Mouse (Mus musculus): ENCODE results near the gene Nckap5. TPM values are rescaled to one million over a fixed set of nuclear protein-coding genes. Genes with fewer than 3 reads are reported as not detected.

The Nckap5 gene
- polyA plus RNA-seq, 1 experiment from 2014 or later = 5.1 TPM

DNA sequence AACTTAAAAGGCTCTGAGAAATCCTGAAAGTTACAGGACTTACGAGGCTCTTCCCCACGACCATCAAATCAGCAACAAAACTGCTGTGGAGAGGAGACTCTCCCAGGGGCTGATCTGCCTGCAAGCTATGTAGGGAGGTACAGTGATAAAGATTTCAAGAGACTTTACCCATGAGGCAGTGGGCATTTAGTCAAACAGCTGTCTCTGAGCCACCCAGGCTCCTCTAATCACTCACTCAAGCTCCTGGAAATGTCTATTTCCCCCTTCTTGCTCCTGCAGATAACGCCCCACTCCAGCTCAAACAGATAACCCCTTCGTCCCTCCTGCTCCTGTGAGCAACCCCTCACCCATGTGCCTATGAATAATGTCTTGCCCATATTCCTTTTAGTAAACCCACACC is 496.4 kb downstream of the Nckap5 start:
- Histone ChIP-seq H3K36me3 (no peaks in the 10 kb centered on the region), H3K9ac (no peak overlapping the region), H3K27ac (replicated peaks) (no peak overlapping the region), H3K9me3 (no peaks in the 10 kb centered on the region), H3K4me2 (no peak overlapping the region), H3K4me3 (no peak overlapping the region), H3K4me1 (no peaks in the 10 kb centered on the region), H3K27me3 (replicated peaks) (no peaks in the 10 kb centered on the region)
- no peak for ATAC-seq (ENCODE audit: extremely low read depth, insufficient number of reproducible peaks, low FRiP score, low TSS enrichment)
- 28% methylated on average over 4 of the region's 4 CpGs for WGBS

DNA sequence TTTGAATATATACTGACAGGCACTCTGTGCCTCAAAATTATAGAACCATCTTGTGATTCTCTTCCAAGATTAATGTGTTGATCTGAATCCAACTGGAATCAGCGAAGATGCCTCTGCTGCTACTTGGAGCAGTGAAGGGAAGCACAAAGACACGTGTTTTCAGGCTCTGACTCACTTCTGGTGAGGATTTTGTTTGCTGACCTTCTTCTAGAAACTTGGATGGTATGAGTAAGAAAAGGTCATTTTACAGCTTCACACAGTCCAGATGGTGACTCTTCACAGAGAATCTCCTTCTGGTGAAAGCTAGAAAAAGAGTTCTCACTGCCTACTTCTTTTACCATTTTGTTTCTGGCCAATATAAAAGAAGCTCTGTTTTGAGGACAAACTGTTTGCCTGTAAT is 498.6 kb downstream of the Nckap5 start:
- no peaks in the 10 kb centered on the region for H3K27me3 ChIP-seq (replicated peaks)
- ATAC-seq (ENCODE audit: extremely low read depth, insufficient number of reproducible peaks, low FRiP score, low TSS enrichment) = no peak
- WGBS = 80% methylated on average over 2 of the region's 2 CpGs
- no peak overlapping the region for H3K27ac ChIP-seq (replicated peaks)
- H3K4me3 ChIP-seq = no peak overlapping the region
- no peaks in the 10 kb centered on the region for H3K4me1 ChIP-seq
- no peak overlapping the region for H3K9ac ChIP-seq
- H3K4me2 ChIP-seq = no peak overlapping the region
- no peaks in the 10 kb centered on the region for H3K9me3 ChIP-seq
- H3K36me3 ChIP-seq = no peaks in the 10 kb centered on the region

- Histone ChIP-seq H3K27ac (replicated peaks) (no peak overlapping the region), H3K9ac (no peak overlapping the region), H3K4me1 (no peaks in the 10 kb centered on the region), H3K27me3 (replicated peaks) (no peaks in the 10 kb centered on the region), H3K36me3 (no peaks in the 10 kb centered on the region), H3K4me3 (no peak overlapping the region), H3K9me3 (no peaks in the 10 kb centered on the region), H3K4me2 (no peak overlapping the region)
- whole genome bisulfite sequencing = 68% methylated on average over 1 of the region's 1 CpGs
- no peak for ATAC-seq (ENCODE audit: extremely low read depth, insufficient number of reproducible peaks, low FRiP score, low TSS enrichment)
Observed at GRCm38 (mm10) chr1:126320696-126321095, 509.9 kb downstream of the Nckap5 start.

DNA sequence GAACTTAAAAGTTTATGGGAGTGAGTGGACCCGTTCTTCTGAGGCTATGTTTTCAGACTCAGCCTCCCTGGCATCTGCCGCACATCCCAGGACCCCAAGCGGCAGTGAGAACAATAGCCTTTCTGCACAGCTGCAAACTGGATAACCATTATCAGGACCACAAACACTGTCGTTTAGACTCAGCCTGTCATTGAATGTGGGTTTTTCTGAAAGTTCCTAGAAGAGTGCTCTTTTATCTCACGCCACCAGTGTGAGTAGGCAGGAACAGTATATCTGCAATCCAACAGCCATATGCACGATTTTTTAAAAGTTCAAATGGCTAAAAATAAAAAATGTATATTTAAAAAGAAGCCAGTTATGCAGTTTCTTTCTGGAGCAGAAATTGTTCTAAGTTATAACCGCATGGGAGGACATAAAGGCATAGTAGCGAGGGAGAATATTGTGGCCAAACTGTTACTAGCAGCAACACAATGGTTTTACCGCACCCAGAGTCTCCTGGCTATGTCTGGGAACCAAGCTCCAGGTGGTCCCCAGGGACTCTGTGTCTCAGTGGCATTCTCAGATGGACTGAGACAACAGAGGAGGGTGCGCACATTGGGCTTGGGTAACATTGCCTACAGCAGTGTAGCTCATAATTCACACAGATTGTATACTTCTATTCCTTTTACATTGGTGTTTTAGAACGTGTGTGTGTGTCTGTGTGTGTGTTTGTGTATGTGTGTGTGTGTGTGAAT is 512.6 kb downstream of the Nckap5 start:
- H3K4me1 ChIP-seq = no peaks in the 10 kb centered on the region
- no peaks in the 10 kb centered on the region for H3K9me3 ChIP-seq
- H3K9ac ChIP-seq = no peak overlapping the region
- peak overlapping the region; percentile 9; the same call in 1 of the 2 replicates for H3K4me2 ChIP-seq
- H3K27me3 ChIP-seq (replicated peaks) = no peaks in the 10 kb centered on the region
- no peak overlapping the region for H3K27ac ChIP-seq (replicated peaks)
- ATAC-seq (ENCODE audit: extremely low read depth, insufficient number of reproducible peaks, low FRiP score, low TSS enrichment) = no peak
- no peaks in the 10 kb centered on the region for H3K36me3 ChIP-seq
- WGBS = 61% methylated on average over 11 of the region's 11 CpGs
- no peak overlapping the region for H3K4me3 ChIP-seq

DNA sequence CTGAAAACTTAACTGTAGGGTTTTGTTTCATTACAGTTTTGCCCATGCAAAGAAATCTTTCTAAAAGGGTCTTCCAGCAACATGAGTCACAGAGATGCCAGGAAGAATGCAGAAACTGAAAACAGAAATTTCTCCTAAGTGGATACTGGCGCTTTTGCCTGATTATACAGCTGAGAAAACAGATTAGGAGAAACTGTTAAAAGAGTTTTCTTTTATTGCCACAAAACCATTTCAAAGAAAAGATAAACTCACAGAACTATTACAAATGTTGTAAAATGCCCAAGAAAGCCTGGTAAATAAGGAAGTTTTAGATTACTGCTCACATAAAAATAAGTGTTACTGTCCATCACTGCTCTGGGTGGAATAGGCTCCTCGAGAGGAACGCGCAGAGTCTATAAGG is 513.3 kb downstream of the Nckap5 start:
- ATAC-seq (ENCODE audit: extremely low read depth, insufficient number of reproducible peaks, low FRiP score, low TSS enrichment) = no peak
- H3K36me3 ChIP-seq = no peaks in the 10 kb centered on the region
- H3K4me2 ChIP-seq = peak overlapping the region; percentile 9; the same call in 1 of the 2 replicates
- no peaks in the 10 kb centered on the region for H3K9me3 ChIP-seq
- H3K27me3 ChIP-seq (replicated peaks) = no peaks in the 10 kb centered on the region
- no peaks in the 10 kb centered on the region for H3K4me1 ChIP-seq
- 72% methylated on average over 4 of the region's 4 CpGs for WGBS
- no peak overlapping the region for H3K4me3 ChIP-seq
- H3K27ac ChIP-seq (replicated peaks) = no peak overlapping the region
- H3K9ac ChIP-seq = no peak overlapping the region

GRCm38 (mm10) chr1:126316866-126317265 is 513.7 kb downstream of the Nckap5 start:
- H3K4me1 ChIP-seq = no peaks in the 10 kb centered on the region
- no peak overlapping the region for H3K9ac ChIP-seq
- H3K4me2 ChIP-seq = no peak overlapping the region
- H3K27me3 ChIP-seq (replicated peaks) = no peaks in the 10 kb centered on the region
- no peak overlapping the region for H3K27ac ChIP-seq (replicated peaks)
- no peaks in the 10 kb centered on the region for H3K9me3 ChIP-seq
- ATAC-seq (ENCODE audit: extremely low read depth, insufficient number of reproducible peaks, low FRiP score, low TSS enrichment) = no peak
- WGBS = 55% methylated on average over 2 of the region's 2 CpGs
- no peaks in the 10 kb centered on the region for H3K36me3 ChIP-seq
- H3K4me3 ChIP-seq = no peak overlapping the region

DNA sequence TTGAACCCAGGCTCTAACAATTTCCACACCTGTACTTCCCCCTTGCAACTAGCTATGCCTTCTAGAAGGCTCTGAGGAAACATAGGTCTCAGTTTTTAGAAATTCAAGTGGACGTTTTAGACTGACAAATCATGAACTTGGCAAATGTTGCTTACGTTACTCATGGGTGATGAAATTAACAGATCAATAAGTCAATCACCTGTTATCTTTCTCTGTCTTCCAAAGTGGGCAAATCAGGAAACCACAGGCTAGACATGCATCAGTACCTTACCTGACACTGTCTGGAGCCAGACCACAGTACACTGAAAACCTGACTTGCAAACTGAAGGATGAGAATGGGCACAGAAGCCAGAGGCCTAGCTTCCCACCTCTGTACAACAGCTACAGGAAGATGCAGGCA is 529.5 kb downstream of the Nckap5 start:
- ATAC-seq (ENCODE audit: extremely low read depth, insufficient number of reproducible peaks, low FRiP score, low TSS enrichment) = no peak
- no peaks in the 10 kb centered on the region for H3K27me3 ChIP-seq (replicated peaks)
- H3K27ac ChIP-seq (replicated peaks) = no peak overlapping the region
- H3K36me3 ChIP-seq = no peaks in the 10 kb centered on the region
- H3K4me3 ChIP-seq = no peak overlapping the region
- no peak overlapping the region for H3K9ac ChIP-seq
- H3K4me1 ChIP-seq = no peaks in the 10 kb centered on the region
- H3K4me2 ChIP-seq = no peak overlapping the region
- 74% methylated on average over 2 of the region's 2 CpGs for WGBS
- no peaks in the 10 kb centered on the region for H3K9me3 ChIP-seq

DNA sequence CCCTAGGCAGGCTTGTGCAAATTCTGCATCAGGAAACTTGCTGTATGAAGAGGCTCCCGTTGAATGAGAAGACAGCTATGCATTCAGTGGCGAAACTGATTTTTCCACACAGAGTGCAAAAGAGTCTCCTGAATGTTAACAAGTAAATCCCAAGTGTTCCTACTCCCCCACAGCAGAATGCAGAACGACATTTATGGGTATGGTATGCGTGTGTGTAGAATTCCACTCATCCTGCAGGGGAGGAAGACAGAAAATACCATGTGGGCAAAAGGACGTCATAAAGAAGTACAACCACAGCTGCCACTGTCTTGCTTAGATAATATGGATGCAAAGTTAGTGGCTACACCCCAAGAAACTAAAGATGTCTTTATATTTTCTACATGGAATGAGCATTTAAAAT is 565.7 kb downstream of the Nckap5 start:
- Histone ChIP-seq H3K36me3 (no peaks in the 10 kb centered on the region), H3K27me3 (replicated peaks) (no peaks in the 10 kb centered on the region), H3K4me3 (no peak overlapping the region), H3K4me2 (no peak overlapping the region), H3K9ac (no peak overlapping the region), H3K9me3 (no peaks in the 10 kb centered on the region), H3K4me1 (peaks cover 5% of the 10 kb centered on the region), H3K27ac (replicated peaks) (no peak overlapping the region)
- no peak for ATAC-seq (ENCODE audit: extremely low read depth, insufficient number of reproducible peaks, low FRiP score, low TSS enrichment)
- WGBS = 46% methylated on average over 5 of the region's 5 CpGs

- no peak for ATAC-seq (ENCODE audit: extremely low read depth, insufficient number of reproducible peaks, low FRiP score, low TSS enrichment)
- Histone ChIP-seq H3K9me3 (no peaks in the 10 kb centered on the region), H3K36me3 (no peaks in the 10 kb centered on the region), H3K4me2 (no peak overlapping the region), H3K27me3 (replicated peaks) (no peaks in the 10 kb centered on the region), H3K4me3 (no peak overlapping the region), H3K27ac (replicated peaks) (no peak overlapping the region), H3K9ac (no peak overlapping the region), H3K4me1 (no peaks in the 10 kb centered on the region)
- 60% methylated on average over 5 of the region's 5 CpGs for WGBS
Observed at GRCm38 (mm10) chr1:126254364-126254763, 576.2 kb downstream of the Nckap5 start.

DNA sequence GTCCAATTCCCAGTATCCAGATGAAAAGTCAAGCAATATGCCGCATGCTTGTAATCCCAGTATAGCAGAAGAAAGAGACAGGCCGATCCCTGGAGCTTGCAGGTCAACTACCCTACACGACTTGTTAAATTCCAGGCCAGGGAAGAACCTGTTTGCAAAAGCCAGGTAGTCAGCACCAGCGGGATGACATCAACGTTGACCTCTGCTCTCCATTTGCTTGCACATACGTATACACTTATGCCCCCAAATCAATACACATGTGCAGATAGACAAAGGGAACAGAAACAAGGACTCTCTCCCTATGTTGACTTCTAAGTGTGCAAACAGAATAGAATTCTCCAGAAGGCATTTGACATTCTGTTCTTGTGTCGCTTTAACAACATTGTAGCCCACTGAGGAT is 576.7 kb downstream of the Nckap5 start:
- H3K9me3 ChIP-seq = no peaks in the 10 kb centered on the region
- 88% methylated on average over 7 of the region's 7 CpGs for WGBS

GRCm38 (mm10) chr1:126233196-126233595 is 597.4 kb downstream of the Nckap5 start:
- Histone ChIP-seq H3K27ac (replicated peaks) (no peak overlapping the region), H3K9me3 (no peaks in the 10 kb centered on the region), H3K4me3 (no peak overlapping the region), H3K36me3 (no peaks in the 10 kb centered on the region), H3K9ac (no peak overlapping the region), H3K4me2 (no peak overlapping the region), H3K27me3 (replicated peaks) (no peaks in the 10 kb centered on the region), H3K4me1 (no peaks in the 10 kb centered on the region)
- no peak for ATAC-seq (ENCODE audit: extremely low read depth, insufficient number of reproducible peaks, low FRiP score, low TSS enrichment)
- 54% methylated on average over 4 of the region's 4 CpGs for WGBS

More for the DNA sequence above, 576.7 kb downstream of the Nckap5 start:
- no peaks in the 10 kb centered on the region for H3K27me3 ChIP-seq (replicated peaks)
- no peak overlapping the region for H3K4me3 ChIP-seq
- no peaks in the 10 kb centered on the region for H3K4me1 ChIP-seq
- no peak overlapping the region for H3K9ac ChIP-seq
- H3K27ac ChIP-seq (replicated peaks) = no peak overlapping the region
- H3K36me3 ChIP-seq = no peaks in the 10 kb centered on the region
- no peak for ATAC-seq (ENCODE audit: extremely low read depth, insufficient number of reproducible peaks, low FRiP score, low TSS enrichment)
- H3K4me2 ChIP-seq = no peak overlapping the region

DNA sequence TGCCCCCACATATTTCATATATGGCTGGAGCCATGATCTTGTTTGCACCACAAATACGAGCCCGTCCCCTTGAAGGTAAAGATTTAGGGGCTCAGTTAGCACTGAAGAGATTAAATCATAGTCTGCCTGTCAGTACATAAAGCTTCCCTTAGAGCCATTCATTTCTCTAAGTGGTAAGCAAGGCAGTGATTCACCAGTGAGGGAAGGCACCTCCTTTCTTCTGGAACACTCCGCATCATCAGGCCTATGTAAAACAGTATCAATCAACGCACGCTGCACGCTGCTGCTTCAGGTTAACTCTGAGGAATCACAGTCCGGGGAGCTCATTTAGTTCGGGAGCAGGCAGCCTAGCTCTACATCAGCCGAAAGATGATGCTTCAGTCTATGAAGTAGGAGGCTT is 599.4 kb downstream of the Nckap5 start:
- no peaks in the 10 kb centered on the region for H3K9me3 ChIP-seq
- H3K9ac ChIP-seq = no peak overlapping the region
- 77% methylated on average over 9 of the region's 9 CpGs for whole genome bisulfite sequencing
- no peak overlapping the region for H3K27ac ChIP-seq (replicated peaks)
- no peak overlapping the region for H3K4me3 ChIP-seq
- no peak for ATAC-seq (ENCODE audit: extremely low read depth, insufficient number of reproducible peaks, low FRiP score, low TSS enrichment)
- H3K27me3 ChIP-seq (replicated peaks) = no peaks in the 10 kb centered on the region
- no peaks in the 10 kb centered on the region for H3K36me3 ChIP-seq
- no peaks in the 10 kb centered on the region for H3K4me1 ChIP-seq
- no peak overlapping the region for H3K4me2 ChIP-seq
